In the genomic region with DNA sequence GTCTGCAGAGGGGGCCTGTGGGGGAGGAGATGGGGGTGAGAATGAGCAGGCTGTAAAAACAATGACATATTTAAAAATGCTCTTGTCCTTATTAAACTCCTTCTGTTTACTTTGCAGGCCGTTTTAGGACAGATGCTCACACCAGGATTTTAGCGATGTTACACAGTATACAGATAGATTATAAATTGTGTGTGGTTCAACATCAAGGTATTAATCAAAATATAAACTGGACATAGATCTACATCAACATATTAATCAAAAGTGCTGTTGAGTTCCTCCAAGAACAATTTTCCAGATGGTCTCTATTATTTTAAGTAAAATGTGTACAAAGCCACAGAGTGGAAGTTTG, we compare ENCODE assay signal across 11 mouse cellular contexts. TPM values are rescaled to one million over a fixed set of nuclear protein-coding genes. Genes with fewer than 3 reads are reported as not detected.
DNase-seq lines count a peak whose midpoint lies in the region; ATAC-seq and TF ChIP-seq lines count a peak whose summit lies in the region.
"Had no signal": no experiment of that assay in that cellular context is flagged by ENCODE, and none has a peak within 500 bp of the region (broad histone marks: within the 10 kb centered on the region; RNA-seq: fewer than 3 reads in every experiment).

No protein-coding gene starts in this region.

- H3K27me3 ChIP-seq in liver, embryonic 13.5 days: peaks cover 31% of the 10 kb centered on the region
- no peaks in the 10 kb centered on the region for H3K27me3 ChIP-seq in liver, embryonic 11.5 days (replicated peaks; ENCODE audit: control insufficient read depth, insufficient read depth, low read length)
- no peaks in the 10 kb centered on the region for H3K27me3 ChIP-seq in stomach, embryonic 14.5 days (ENCODE audit: control insufficient read depth, insufficient read depth, low read length)
- H3K27me3 ChIP-seq in stomach, postnatal 0 days (ENCODE audit: control insufficient read depth, insufficient read depth, low read length): no peaks in the 10 kb centered on the region

- no peak for TF ChIP-seq EP300 in stomach, postnatal 0 days (optimal IDR thresholded peaks at IDR 0.05)

- 26% methylated on average over 2 of the region's 2 CpGs for WGBS in liver, embryonic 13.5 days (ENCODE audit: insufficient replicate concordance)
- 33% methylated on average over 2 of the region's 2 CpGs for WGBS in liver, embryonic 11.5 days
- WGBS in stomach, embryonic 14.5 days: 16% methylated on average over 2 of the region's 2 CpGs
- WGBS in stomach, postnatal 0 days: 15% methylated on average over 2 of the region's 2 CpGs

- no peak overlapping the region for H3K4me3 ChIP-seq in gastrocnemius, adult 2 months
- no peak overlapping the region for H3K4me3 ChIP-seq in liver, embryonic 13.5 days (replicated peaks)
- H3K4me3 ChIP-seq in liver, embryonic 11.5 days (ENCODE audit: low read depth, low read length): no peak overlapping the region
- no peak overlapping the region for H3K4me3 ChIP-seq in stomach, embryonic 14.5 days (ENCODE audit: low read depth, low read length)
- no peak overlapping the region for H3K4me3 ChIP-seq in stomach, postnatal 0 days (ENCODE audit: low read depth, low read length)

- H3K4me1 ChIP-seq in liver, embryonic 13.5 days (replicated peaks): peaks cover 24% of the 10 kb centered on the region
- H3K4me1 ChIP-seq in liver, embryonic 11.5 days (replicated peaks; ENCODE audit: control insufficient read depth, insufficient read depth, low read length): peaks cover 14% of the 10 kb centered on the region
- peaks cover 15% of the 10 kb centered on the region for H3K4me1 ChIP-seq in stomach, embryonic 14.5 days (ENCODE audit: control insufficient read depth, insufficient read depth, low read length)
- no peaks in the 10 kb centered on the region for H3K4me1 ChIP-seq in stomach, postnatal 0 days (replicated peaks; ENCODE audit: control insufficient read depth, insufficient read depth)

- no peak for TF ChIP-seq CTCF in gastrocnemius, adult 2 months (IDR thresholded peaks at IDR 0.05)
- no peak for TF ChIP-seq CTCF in stomach, postnatal 0 days (IDR thresholded peaks at IDR 0.05; ENCODE audit: low read depth)

- no peak for DNase-seq in gastrocnemius, adult 2 months
- no peak for DNase-seq in gastrocnemius, postnatal 10 days
- DNase-seq in liver, embryonic 13.5 days: no peak
- no peak for DNase-seq in liver, embryonic 11.5 days (ENCODE audit: low spot score)
- DNase-seq in stomach, postnatal 0 days (ENCODE audit: low spot score): no peak
- no peak for DNase-seq in yolk sac, embryonic 10.5 days (ENCODE audit: low spot score)
- DNase-seq in layer of hippocampus, adult 9-11 months: no peak
- DNase-seq: cerebellum, adult 9-11 months; thymus, postnatal 4 days had no signal

- no peak overlapping the region for H3K9ac ChIP-seq in liver, embryonic 13.5 days
- no peak overlapping the region for H3K9ac ChIP-seq in liver, embryonic 11.5 days (ENCODE audit: low read depth, low read length)
- no peak overlapping the region for H3K9ac ChIP-seq in stomach, embryonic 14.5 days (replicated peaks; ENCODE audit: low read depth, low read length)
- no peak overlapping the region for H3K9ac ChIP-seq in stomach, postnatal 0 days (ENCODE audit: low read length)

- 0 out of 2 replicates have a peak overlapping the region, but pooled peaks have one; percentile 10 for H3K4me2 ChIP-seq in liver, embryonic 13.5 days
- H3K4me2 ChIP-seq in liver, embryonic 11.5 days: no peak overlapping the region
- no peak overlapping the region for H3K4me2 ChIP-seq in stomach, embryonic 14.5 days (replicated peaks; ENCODE audit: low read depth, low read length)
- no peak overlapping the region for H3K4me2 ChIP-seq in stomach, postnatal 0 days (replicated peaks; ENCODE audit: low read depth)

- H3K27ac ChIP-seq in gastrocnemius, adult 2 months: peak overlapping the region; percentile 40; the same call in 1 of the 2 replicates
- H3K27ac ChIP-seq in liver, embryonic 13.5 days: no peak overlapping the region
- no peak overlapping the region for H3K27ac ChIP-seq in liver, embryonic 11.5 days (ENCODE audit: low read depth, low read length)
- H3K27ac ChIP-seq in stomach, embryonic 14.5 days (ENCODE audit: low read length): peak overlapping the region; percentile 4; the same call in 1 of the 2 replicates
- no peak overlapping the region for H3K27ac ChIP-seq in stomach, postnatal 0 days (replicated peaks)

- no peak; the same call in 1 of the 2 replicates for ATAC-seq in liver, embryonic 13.5 days (ENCODE audit: low read depth)
- ATAC-seq in liver, embryonic 11.5 days (replicated peaks; ENCODE audit: low FRiP score): no peak
- 0 out of 2 replicates have a peak, but pooled peaks have one; percentile 53 for ATAC-seq in stomach, embryonic 14.5 days (ENCODE audit: insufficient number of reproducible peaks, insufficient read depth, low FRiP score, low read depth)
- ATAC-seq in stomach, postnatal 0 days (ENCODE audit: low FRiP score, low TSS enrichment): no peak; the same call in 1 of the 2 replicates

- no peaks in the 10 kb centered on the region for H3K9me3 ChIP-seq in liver, embryonic 13.5 days (replicated peaks)
- peaks cover 2% of the 10 kb centered on the region; the same call in 1 of the 2 replicates for H3K9me3 ChIP-seq in liver, embryonic 11.5 days (ENCODE audit: control insufficient read depth, low read length)
- peaks cover 15% of the 10 kb centered on the region for H3K9me3 ChIP-seq in stomach, embryonic 14.5 days (ENCODE audit: control insufficient read depth, low read depth, low read length)
- no peaks in the 10 kb centered on the region for H3K9me3 ChIP-seq in stomach, postnatal 0 days (ENCODE audit: control insufficient read depth, low read length)

- intact Hi-C loops in gastrocnemius, adult 2 months (cut with DNase I): no loop called here

- H3K36me3 ChIP-seq in liver, embryonic 13.5 days: no peaks in the 10 kb centered on the region
- H3K36me3 ChIP-seq in liver, embryonic 11.5 days (ENCODE audit: control insufficient read depth, insufficient read depth, low read length): no peaks in the 10 kb centered on the region
- no peaks in the 10 kb centered on the region for H3K36me3 ChIP-seq in stomach, embryonic 14.5 days (ENCODE audit: control insufficient read depth, insufficient read depth, low read length)
- H3K36me3 ChIP-seq in stomach, postnatal 0 days (ENCODE audit: control insufficient read depth, insufficient read depth, low read length): no peaks in the 10 kb centered on the region; the same call in 1 of the 2 replicates

RNA-seq across cellular contexts. Expression of gene Spry1, which starts 27.3 kb away (rescaled TPM):
- total RNA-seq in gastrocnemius, adult 2 months (2021): 10 to 100 TPM; 12.3 to 21.8 TPM
- total RNA-seq in gastrocnemius, postnatal 10 days (2021): 10 to 100 TPM; 51.7 to 61.1 TPM
- 2.0 and 2.4 TPM in 2 replicates for polyA plus RNA-seq in liver, embryonic 13.5 days (2015; fragmentation: Nextera tagmentation; extraction: Ambion mirVana)
- 6.2 and 8.0 TPM in 2 replicates for polyA plus RNA-seq in liver, embryonic 11.5 days (2014; fragmentation: Nextera tagmentation; extraction: Ambion mirVana)
- polyA plus RNA-seq in stomach, embryonic 14.5 days (2014; fragmentation: Nextera tagmentation; extraction: Ambion mirVana): 18.2 and 19.1 TPM in 2 replicates
- 9.4 and 14.1 TPM in 2 replicates for polyA plus RNA-seq in stomach, postnatal 0 days (2015; fragmentation: Nextera tagmentation; extraction: Ambion mirVana)

RNA-seq across cellular contexts. Expression of gene Gm5148, which starts 57.2 kb away (rescaled TPM):
- under 1 TPM in 1 of 2 experiments, not detected in 1; 0.25 TPM for total RNA-seq in gastrocnemius, adult 2 months (2021)
- total RNA-seq in gastrocnemius, postnatal 10 days (2021): under 1 TPM in 1 of 2 experiments, not detected in 1; 0.25 TPM
- polyA plus RNA-seq in liver, embryonic 13.5 days (2015; fragmentation: Nextera tagmentation; extraction: Ambion mirVana): 2.6 and 2.7 TPM in 2 replicates
- 3.7 and 4.8 TPM in 2 replicates for polyA plus RNA-seq in liver, embryonic 11.5 days (2014; fragmentation: Nextera tagmentation; extraction: Ambion mirVana)
- 7.7 and 8.7 TPM in 2 replicates for polyA plus RNA-seq in stomach, embryonic 14.5 days (2014; fragmentation: Nextera tagmentation; extraction: Ambion mirVana)
- 4.9 and 5.7 TPM in 2 replicates for polyA plus RNA-seq in stomach, postnatal 0 days (2015; fragmentation: Nextera tagmentation; extraction: Ambion mirVana)
- total RNA-seq: adrenal gland, postnatal 14 days had no signal

Comparison
In these comparisons a context has a peak if more than half of its experiments do, and no peak if none do; other contexts are left out.
1. H3K27ac ChIP-seq: peak in gastrocnemius, adult 2 months (single experiment) and stomach, embryonic 14.5 days (single experiment); none in liver, embryonic 13.5 days (single experiment), liver, embryonic 11.5 days (single experiment) and stomach, postnatal 0 days (single experiment).